Mouse (Mus musculus) MEL-GATA-1-ER (cell line): ENCODE data around the gene Ergic1.
A peak's percentile ranks its signal among the peaks of the same experiment; 100 is the strongest.

Source experiments
- DNase-seq: peaks from one replicate; pipeline ENCODE4 v3.0.0-alpha.2; 2012; ENCODE audit warnings: low read depth; ENCODE audit errors: extremely low read depth

Ergic1 gene

GRCm38 (mm10) chr17:26699819-26700616 is 138.7 kb downstream of the Ergic1 start:
- DNase-seq, result no peak

GRCm38 (mm10) chr17:26701565-26701964 is 140.3 kb downstream of the Ergic1 start:
- no peak for DNase-seq

GRCm38 (mm10) chr17:26702621-26703020 is 141.3 kb downstream of the Ergic1 start:
- no peak for DNase-seq

- no peak for DNase-seq
Observed at GRCm38 (mm10) chr17:26703671-26704070, 142.4 kb downstream of the Ergic1 start.

GRCm38 (mm10) chr17:26705463-26706359 is 144.4 kb downstream of the Ergic1 start:
- DNase-seq, result peak; percentile 57
